Mouse (Mus musculus): ENCODE data around the gene Slc27a1.

Gene Slc27a1

GRCm38 (mm10) chr8:71554644-71555043, 14.0 kb upstream of the Slc27a1 start:
- no peak for DNase-seq (ENCODE audit: low spot score in 2 of 2)

- no peak for DNase-seq (ENCODE audit: low spot score in 2 of 2)
Measured at GRCm38 (mm10) chr8:71558071-71558957, 10.4 kb upstream of the Slc27a1 start, which contains the start of gene Tmem221. Gene Tmem221 (minus strand): TSS chr8:71558871.

- DNase-seq (ENCODE audit: low spot score in 2 of 2) = peak in 1 of 2 experiments; percentile 69
Measured at GRCm38 (mm10) chr8:71558958-71559690, 9.6 kb upstream of the Slc27a1 start.

GRCm38 (mm10) chr8:71560071-71560470, 8.6 kb upstream of the Slc27a1 start:
- no peak for DNase-seq (ENCODE audit: low spot score in 2 of 2)

- no peak for DNase-seq (ENCODE audit: low spot score in 2 of 2)
Measured at GRCm38 (mm10) chr8:71560765-71561164, 7.9 kb upstream of the Slc27a1 start.

GRCm38 (mm10) chr8:71561401-71561800, 7.3 kb upstream of the Slc27a1 start:
- peak; percentile 49 to 72 for DNase-seq (ENCODE audit: low spot score in 2 of 2)

GRCm38 (mm10) chr8:71562751-71563150, 5.9 kb upstream of the Slc27a1 start:
- DNase-seq (ENCODE audit: low spot score in 2 of 2) = peak; percentile 69 to 83

- DNase-seq (ENCODE audit: low spot score in 2 of 2) = no peak
Measured at GRCm38 (mm10) chr8:71563992-71564391, 4.7 kb upstream of the Slc27a1 start.

GRCm38 (mm10) chr8:71566501-71566900, 2.2 kb upstream of the Slc27a1 start, which contains the start of gene Nxnl1:
Gene Nxnl1 (minus strand): TSS chr8:71566601.
- no peak for DNase-seq (ENCODE audit: low spot score in 2 of 2)

GRCm38 (mm10) chr8:71567587-71567986, 1.1 kb upstream of the Slc27a1 start:
- no peak for DNase-seq (ENCODE audit: low spot score in 2 of 2)

- no peak for DNase-seq (ENCODE audit: low spot score in 2 of 2)
Measured at GRCm38 (mm10) chr8:71568941-71569340, 259 bp downstream of the Slc27a1 start.

GRCm38 (mm10) chr8:71569366-71570290, 946 bp downstream of the Slc27a1 start:
- peak; percentile 46 to 80 for DNase-seq (ENCODE audit: low spot score in 2 of 2)

- peak; percentile 62 to 83 for DNase-seq (ENCODE audit: low spot score in 2 of 2)
Measured at GRCm38 (mm10) chr8:71570291-71570954, 1.7 kb downstream of the Slc27a1 start.

GRCm38 (mm10) chr8:71572077-71572476, 3.4 kb downstream of the Slc27a1 start:
- no peak for DNase-seq (ENCODE audit: low spot score in 2 of 2)

- DNase-seq (ENCODE audit: low spot score in 2 of 2) = no peak
Measured at GRCm38 (mm10) chr8:71572847-71573633, 4.4 kb downstream of the Slc27a1 start.

- no peak for DNase-seq (ENCODE audit: low spot score in 2 of 2)
Measured at GRCm38 (mm10) chr8:71574426-71574825, 5.7 kb downstream of the Slc27a1 start.

GRCm38 (mm10) chr8:71575020-71575419, 6.3 kb downstream of the Slc27a1 start:
- no peak for DNase-seq (ENCODE audit: low spot score in 2 of 2)

GRCm38 (mm10) chr8:71577856-71578387, 9.2 kb downstream of the Slc27a1 start:
- DNase-seq (ENCODE audit: low spot score in 2 of 2) = no peak

- no peak for DNase-seq (ENCODE audit: low spot score in 2 of 2)
Measured at GRCm38 (mm10) chr8:71579009-71579408, 10.3 kb downstream of the Slc27a1 start.

GRCm38 (mm10) chr8:71579476-71579875, 10.8 kb downstream of the Slc27a1 start:
- no peak for DNase-seq (ENCODE audit: low spot score in 2 of 2)
